Mouse (Mus musculus) frontal cortex, postnatal 25 days (tissue): ENCODE results near the gene Kcnma1.

Experiments
- DNase-seq, 2 experiments: peaks; one replicate each; pipeline ENCODE4 v3.0.0; 2022; ENCODE audit warnings: low spot score in 2 of 2

The Kcnma1 gene

DNA sequence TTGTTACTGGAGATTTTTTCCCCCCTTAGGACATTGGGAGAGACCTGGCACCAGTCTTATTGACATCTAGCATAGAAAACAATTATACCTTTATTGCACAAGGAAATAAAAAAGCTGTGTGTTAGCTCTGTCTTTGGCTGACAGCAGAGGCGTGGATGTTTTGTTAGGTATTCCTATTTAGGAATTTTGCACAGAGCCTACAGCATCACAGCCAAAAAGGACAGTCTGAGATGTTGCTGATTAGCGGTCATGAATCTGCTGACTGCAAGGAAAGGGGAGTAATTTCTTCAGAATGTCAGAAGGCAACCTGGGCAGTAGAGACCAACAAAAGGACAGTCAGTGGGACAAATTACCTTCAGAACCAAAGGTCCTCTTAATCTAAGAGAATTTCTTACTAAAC, 412.2 kb downstream of the Kcnma1 start:
- no peak for DNase-seq

GRCm38 (mm10) chr14:23594629-23595028, 419.7 kb downstream of the Kcnma1 start:
- no peak for DNase-seq

DNA sequence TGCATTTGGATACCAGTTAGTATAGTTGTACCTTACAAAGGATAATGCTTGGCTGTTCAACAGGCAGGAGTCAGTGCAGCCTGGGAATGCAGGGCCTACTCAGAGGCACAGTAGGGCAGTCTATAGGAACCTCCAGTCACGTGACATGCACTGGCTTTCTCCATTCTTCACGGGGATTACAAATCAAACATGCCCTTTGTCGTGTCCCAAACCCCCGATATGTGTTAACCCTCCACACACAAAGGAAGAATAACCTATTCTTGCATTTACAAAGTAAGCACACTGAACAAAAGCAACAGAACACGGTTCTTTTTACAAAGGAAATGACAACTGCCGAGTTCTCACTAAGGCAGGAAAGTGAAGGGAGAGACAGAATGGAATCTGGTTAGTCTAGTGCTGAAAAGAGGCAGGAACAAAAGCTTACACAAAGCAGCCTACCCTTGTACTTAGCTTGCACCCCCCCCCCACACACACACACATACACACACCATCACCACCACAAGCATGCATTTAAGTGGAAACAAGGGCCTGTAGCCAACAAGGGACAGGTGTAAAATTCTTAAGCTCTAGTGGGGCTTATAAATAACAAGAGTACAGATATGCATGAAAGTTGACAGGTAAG, 421.4 kb downstream of the Kcnma1 start:
- no peak for DNase-seq

DNA sequence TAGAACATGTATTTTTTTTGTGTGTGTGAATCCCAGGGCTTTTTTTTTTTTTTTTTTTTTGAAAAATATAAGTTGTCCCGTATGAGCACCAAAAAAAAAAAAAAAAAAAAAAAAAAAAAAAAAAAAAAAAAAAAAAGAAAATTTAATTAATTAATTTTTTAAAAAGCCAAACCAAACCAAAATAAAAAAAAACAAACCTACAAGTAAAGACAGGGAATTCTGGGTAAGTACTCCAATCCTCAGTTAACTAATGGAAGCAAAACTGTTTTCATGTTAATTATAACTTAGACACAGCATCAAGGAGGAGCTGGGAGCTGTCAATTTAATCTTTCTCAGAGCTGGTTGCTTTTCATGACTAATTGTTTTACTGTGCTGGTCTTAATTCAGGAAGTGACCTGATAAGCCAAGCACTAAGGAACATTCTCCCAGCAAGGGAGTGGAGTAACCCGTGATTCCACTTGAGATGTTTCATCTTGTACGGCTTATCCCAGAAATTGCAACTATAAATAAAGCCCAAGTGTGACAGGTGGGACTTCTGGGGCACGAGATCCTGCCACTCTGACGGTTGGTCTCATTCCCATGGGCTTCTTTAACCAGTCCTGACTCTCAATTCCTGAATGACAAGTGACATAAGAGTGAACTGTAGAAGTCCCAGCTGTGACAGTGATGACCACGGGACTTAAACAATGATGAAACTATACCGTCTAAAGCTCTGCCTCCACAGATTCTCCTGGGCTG, 424.4 kb downstream of the Kcnma1 start:
- DNase-seq = no peak

DNA sequence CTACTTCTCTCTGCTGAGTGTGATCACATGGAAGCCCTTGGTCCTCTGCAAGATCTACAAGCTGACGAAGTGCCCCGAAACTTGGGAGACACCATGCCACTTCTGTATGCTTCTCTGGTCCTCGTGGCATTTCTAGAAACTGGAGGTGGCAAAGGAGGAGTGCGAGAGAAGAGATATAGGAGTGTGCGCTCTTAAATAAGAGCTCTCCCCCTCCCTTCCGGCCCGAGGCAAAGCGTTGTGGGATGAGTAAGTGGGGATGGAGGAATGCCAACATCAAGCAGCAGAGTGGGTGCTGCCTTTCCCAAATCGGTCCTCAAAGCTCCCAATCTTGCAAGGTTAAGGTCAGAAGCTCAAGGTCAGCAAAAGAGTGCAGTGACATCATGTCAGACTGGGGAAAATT, 426.8 kb downstream of the Kcnma1 start:
- DNase-seq = peak; percentile 27 to 33

DNA sequence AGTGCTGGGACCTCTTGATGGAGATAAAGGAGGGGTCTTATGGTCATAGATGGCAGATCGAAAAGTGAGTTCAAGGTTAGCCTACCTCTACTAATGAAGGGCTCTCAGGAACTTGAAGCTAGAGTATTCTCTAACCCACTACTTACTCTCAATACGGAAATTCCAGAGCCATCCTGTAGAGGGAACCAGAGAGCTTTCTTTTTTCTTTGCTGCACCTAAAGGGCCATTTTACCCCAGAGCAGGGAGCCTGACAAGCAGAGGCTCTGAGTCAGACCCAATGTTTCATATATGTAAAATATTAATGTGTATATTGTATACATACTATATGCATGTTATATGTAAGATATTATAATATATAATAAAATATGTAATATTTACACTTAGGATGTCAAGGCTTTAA, 431.1 kb downstream of the Kcnma1 start:
- DNase-seq = peak in 1 of 2 experiments; percentile 55

DNA sequence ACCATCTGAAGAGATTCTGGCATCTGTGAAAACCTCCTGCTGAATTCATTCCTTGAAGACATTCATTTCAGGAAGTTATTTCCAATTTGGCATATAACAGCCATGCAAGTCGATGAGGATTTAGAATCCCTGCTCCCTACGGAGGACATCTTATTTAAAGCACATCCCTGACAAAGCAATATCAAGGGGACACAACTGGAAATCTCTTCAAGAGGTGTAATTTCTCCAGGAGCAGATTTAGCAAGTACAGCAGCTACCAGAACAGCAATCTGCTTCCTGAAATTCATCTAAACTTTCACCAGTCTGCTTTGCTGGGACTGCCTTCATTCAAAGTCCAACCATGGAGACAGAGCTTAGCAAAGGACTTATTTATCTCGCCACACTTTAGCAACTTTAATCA, 433.0 kb downstream of the Kcnma1 start:
- no peak for DNase-seq

DNA sequence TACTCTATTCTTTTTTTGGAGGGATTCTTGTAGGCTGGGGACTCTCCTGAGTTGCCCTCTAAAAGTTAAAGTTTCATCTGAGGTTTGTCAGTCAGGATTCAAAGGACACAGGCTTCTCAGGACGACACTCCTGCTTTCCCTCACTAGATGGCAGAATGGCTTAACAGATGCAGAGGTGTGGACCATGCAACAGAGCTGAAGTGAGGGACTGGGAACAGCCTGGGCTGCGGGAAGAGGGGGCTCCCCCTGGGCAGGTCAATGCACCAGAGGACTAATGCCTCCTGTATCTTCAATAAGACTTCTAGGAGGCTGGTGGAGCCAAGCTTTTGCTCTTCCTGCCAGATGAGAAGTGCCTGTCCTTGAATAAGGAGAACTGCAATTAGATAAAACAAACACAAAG, 438.3 kb downstream of the Kcnma1 start:
- no peak for DNase-seq

DNA sequence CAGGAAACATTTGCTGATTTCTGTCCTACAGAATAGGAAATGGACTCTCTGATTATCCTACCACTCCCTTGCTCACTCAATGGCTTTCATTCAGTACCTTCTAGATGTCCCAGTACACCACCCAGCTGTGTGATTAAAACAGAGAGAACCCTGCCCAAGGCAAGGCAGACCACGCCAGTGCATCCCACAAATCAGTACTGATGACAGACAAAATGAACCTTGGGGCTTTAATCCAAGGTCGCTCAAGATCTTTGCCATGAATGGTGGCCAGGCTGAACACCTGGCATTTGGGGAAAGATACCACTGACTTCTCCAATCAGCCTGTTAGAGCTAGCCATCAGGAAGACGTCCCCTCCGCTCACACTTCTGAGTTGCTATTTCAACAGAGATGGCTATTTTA, 440.2 kb downstream of the Kcnma1 start:
- no peak for DNase-seq

DNA sequence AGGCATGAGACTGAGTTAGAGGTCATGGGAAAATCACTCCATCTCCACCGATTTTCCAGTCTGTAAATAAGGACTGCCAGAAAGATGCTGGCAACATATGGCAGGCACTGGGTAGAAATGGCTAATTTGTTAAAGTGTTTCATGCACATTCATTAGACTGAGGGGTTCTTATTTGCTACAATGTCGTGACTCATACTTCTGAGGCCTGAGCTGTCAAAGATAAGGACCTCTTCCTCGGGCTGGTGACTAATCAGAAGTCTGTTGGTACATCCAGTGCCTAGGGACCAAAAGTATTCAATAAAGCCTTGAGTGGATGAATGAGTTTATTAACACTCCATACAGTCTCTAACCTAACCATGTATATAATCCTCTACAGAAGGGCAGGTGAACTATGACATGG, 440.9 kb downstream of the Kcnma1 start:
- DNase-seq = no peak

GRCm38 (mm10) chr14:23572778-23573177, 441.5 kb downstream of the Kcnma1 start:
- DNase-seq = no peak

GRCm38 (mm10) chr14:23570251-23570650, 444.0 kb downstream of the Kcnma1 start:
- DNase-seq = no peak

DNA sequence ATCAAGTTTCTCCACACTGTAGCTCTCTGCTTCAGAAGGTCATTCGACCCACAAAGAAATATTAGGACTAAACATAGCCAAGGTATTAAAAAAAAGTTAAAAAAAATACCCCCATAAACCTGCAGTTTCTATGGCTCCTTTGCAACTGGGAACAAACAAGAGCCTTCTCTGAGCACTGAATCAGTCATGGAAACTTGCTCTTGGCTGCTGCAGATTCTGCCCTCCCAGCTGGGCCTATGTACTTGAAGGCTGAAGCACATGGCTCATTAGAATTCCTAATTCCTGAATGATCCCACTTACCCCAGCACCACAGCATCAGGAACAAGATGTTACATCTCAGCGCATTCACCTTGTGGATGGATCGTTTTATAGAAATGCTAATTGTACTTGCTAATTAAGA, 448.4 kb downstream of the Kcnma1 start:
- no peak for DNase-seq

DNA sequence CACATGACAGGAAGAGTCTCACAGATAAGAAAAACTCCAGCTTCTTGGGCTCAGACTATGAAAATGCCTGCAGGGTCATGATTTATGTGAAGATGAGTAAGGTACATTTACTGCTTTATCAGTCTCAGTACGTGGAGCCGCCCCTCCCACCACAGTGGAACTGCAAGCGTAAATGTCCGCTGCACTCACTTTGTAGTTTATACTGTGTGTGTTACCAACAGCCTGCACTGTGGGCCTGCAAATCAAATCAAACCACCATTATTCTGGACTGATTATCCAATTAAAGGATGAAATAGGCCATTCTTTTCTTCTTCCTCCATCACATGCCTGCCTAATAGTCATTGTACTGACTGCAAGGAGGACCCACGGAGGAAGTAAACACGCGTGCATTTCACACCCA, 449.8 kb downstream of the Kcnma1 start:
- no peak for DNase-seq

DNA sequence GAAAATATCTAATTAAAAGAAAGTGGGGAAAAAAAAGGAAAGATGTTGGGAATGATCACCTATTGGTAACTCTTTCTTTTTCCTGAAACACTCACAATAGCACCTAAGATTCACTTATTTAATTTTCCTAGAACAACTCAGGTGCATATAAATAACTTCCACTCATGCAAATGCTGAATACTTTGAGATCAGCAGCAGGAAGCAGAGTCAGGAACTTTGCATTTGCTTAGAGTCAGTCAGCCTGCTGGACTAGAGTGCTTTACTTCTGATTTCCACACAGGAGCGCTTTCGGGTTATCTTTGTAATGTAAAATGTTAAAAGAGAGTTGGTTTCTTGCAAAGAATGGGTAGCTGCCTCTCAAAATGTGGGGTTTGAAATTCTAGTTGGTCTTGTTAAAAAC, 451.1 kb downstream of the Kcnma1 start:
- DNase-seq = no peak

GRCm38 (mm10) chr14:23555647-23556046, 458.6 kb downstream of the Kcnma1 start:
- DNase-seq = no peak

GRCm38 (mm10) chr14:23552252-23552974, 461.9 kb downstream of the Kcnma1 start:
- DNase-seq = no peak

DNA sequence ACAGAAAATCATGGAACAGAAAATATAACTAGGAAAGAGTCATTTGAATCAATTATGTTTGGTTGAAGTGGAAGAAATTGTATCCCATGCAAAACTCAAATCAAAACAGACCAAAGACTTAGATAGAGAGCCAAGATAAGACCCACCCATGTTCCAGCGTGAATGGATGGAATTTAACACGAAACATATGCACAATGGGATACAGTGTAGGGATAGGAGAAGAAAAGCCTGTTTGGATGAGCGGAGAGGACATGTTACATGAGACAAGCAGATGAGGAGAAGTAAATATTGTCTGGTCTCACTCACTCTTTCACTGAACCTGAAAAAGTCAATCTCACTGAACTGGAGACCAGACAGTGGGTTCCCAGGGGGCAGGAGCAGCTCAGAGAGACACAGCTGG, 463.8 kb downstream of the Kcnma1 start:
- no peak for DNase-seq

- DNase-seq = no peak
These were observed 472.2 kb downstream of the Kcnma1 start for GRCm38 (mm10) chr14:23542131-23542530.

GRCm38 (mm10) chr14:23539621-23540020, 474.7 kb downstream of the Kcnma1 start:
- DNase-seq = no peak

GRCm38 (mm10) chr14:23533346-23533745, 480.9 kb downstream of the Kcnma1 start:
- no peak for DNase-seq

DNA sequence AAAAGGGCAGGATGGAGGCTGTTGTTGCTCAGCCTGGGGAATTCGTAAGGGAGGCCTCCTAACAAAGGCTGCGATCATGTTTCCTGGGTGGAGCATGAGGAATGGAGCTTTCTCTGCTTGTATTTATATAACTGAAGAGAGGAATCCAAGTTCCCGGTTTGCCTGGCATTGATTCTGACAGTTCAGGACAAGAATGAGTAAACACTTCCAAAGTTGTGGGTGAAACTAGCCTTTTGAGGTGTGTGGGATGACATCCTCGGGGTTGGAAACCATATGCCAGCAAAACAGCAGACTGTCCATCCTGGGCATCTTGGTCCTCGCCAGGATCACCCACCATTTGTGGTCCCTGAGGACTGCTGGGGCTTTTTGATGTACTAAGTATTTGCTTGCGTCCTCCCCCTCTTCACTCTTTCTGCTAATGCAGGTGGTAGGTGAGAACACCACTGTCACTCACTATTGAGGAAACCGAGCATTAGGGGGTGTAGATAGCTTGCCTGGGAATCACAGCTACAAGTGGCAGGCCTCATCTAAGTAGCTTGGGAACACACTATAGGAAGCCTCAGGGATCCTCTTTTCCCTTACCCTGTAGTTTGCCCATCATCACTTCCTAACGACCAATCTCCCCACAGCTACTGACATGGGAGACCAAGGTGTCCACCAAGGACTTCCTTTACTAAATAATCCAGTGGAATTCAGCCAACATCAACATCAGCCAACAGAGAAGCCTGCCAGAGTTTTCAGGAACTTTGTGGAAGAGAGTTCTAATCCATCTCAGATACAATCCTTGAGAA, 482.4 kb downstream of the Kcnma1 start:
- DNase-seq = no peak
